Mouse (Mus musculus): ENCODE measurements at regions not wholly inside any gene's neighbourhood (a gene's known extent, or its start where the extent isn't known, plus 50 kb on each side); places are given as distances from the start of the nearest gene placed in this dataset.

GRCm38 (mm10) chr1:184453673-184454072, 278.7 kb downstream of the Hlx start:
- 74% methylated on average over 5 of the region's 5 CpGs for WGBS
- Histone ChIP-seq H3K4me1 (ENCODE audit: control insufficient read depth, insufficient read depth, low read length) (no peaks in the 10 kb centered on the region), H3K36me3 (ENCODE audit: control insufficient read depth, insufficient read depth, low read length) (no peaks in the 10 kb centered on the region), H3K4me3 (ENCODE audit: low read depth, low read length) (no peak overlapping the region), H3K9ac (replicated peaks; ENCODE audit: low read depth, low read length) (no peak overlapping the region), H3K27ac (ENCODE audit: low read length) (no peak overlapping the region), H3K9me3 (ENCODE audit: control insufficient read depth, low read depth, low read length) (no peaks in the 10 kb centered on the region), H3K4me2 (replicated peaks; ENCODE audit: low read depth, low read length) (no peak overlapping the region), H3K27me3 (ENCODE audit: control insufficient read depth, insufficient read depth, low read length) (no peaks in the 10 kb centered on the region)
- no peak for ATAC-seq (ENCODE audit: insufficient number of reproducible peaks, insufficient read depth, low FRiP score, low read depth)

DNA sequence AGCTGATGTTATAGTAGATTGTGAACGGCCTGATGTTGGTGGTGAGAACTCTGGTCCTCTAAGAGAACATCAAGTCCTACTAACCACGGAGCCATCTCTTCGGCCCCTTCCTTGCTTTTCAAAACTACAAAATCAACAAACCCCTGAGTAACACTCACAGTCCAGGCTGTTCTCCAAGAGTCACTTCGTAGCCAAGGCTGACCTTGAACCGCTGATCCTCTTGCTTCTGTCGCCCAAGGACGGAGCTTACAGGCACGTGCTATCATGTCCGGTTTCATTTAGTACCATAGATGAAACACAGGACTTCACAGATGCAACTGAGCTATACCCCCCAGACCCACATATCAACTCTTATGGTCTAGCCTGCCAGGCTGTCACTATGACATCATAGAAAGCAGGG, 279.4 kb downstream of the Hlx start:
- Histone ChIP-seq H3K27ac (ENCODE audit: low read length) (no peak overlapping the region), H3K4me2 (replicated peaks; ENCODE audit: low read depth, low read length) (no peak overlapping the region), H3K4me1 (ENCODE audit: control insufficient read depth, insufficient read depth, low read length) (no peaks in the 10 kb centered on the region), H3K36me3 (ENCODE audit: control insufficient read depth, insufficient read depth, low read length) (no peaks in the 10 kb centered on the region), H3K27me3 (ENCODE audit: control insufficient read depth, insufficient read depth, low read length) (no peaks in the 10 kb centered on the region), H3K9ac (replicated peaks; ENCODE audit: low read depth, low read length) (no peak overlapping the region), H3K9me3 (ENCODE audit: control insufficient read depth, low read depth, low read length) (no peaks in the 10 kb centered on the region), H3K4me3 (ENCODE audit: low read depth, low read length) (no peak overlapping the region)
- no peak for ATAC-seq (ENCODE audit: insufficient number of reproducible peaks, insufficient read depth, low FRiP score, low read depth)
- 92% methylated on average over 9 of the region's 9 CpGs for WGBS

GRCm38 (mm10) chr1:184451686-184452085, 280.7 kb downstream of the Hlx start:
- no peaks in the 10 kb centered on the region for H3K36me3 ChIP-seq (ENCODE audit: control insufficient read depth, insufficient read depth, low read length)
- ATAC-seq (ENCODE audit: insufficient number of reproducible peaks, insufficient read depth, low FRiP score, low read depth), result no peak
- no peaks in the 10 kb centered on the region for H3K4me1 ChIP-seq (ENCODE audit: control insufficient read depth, insufficient read depth, low read length)
- H3K27ac ChIP-seq (ENCODE audit: low read length), result no peak overlapping the region
- H3K4me3 ChIP-seq (ENCODE audit: low read depth, low read length), result no peak overlapping the region
- no peaks in the 10 kb centered on the region for H3K27me3 ChIP-seq (ENCODE audit: control insufficient read depth, insufficient read depth, low read length)
- H3K9me3 ChIP-seq (ENCODE audit: control insufficient read depth, low read depth, low read length), result no peaks in the 10 kb centered on the region
- 80% methylated on average over 2 of the region's 2 CpGs for WGBS
- H3K4me2 ChIP-seq (replicated peaks; ENCODE audit: low read depth, low read length), result no peak overlapping the region
- no peak overlapping the region for H3K9ac ChIP-seq (replicated peaks; ENCODE audit: low read depth, low read length)

- WGBS, result 48% methylated on average over 9 of the region's 9 CpGs
- Histone ChIP-seq H3K9ac (replicated peaks; ENCODE audit: low read depth, low read length) (no peak overlapping the region), H3K4me2 (replicated peaks; ENCODE audit: low read depth, low read length) (no peak overlapping the region), H3K9me3 (ENCODE audit: control insufficient read depth, low read depth, low read length) (no peaks in the 10 kb centered on the region), H3K27me3 (ENCODE audit: control insufficient read depth, insufficient read depth, low read length) (no peaks in the 10 kb centered on the region), H3K36me3 (ENCODE audit: control insufficient read depth, insufficient read depth, low read length) (no peaks in the 10 kb centered on the region), H3K27ac (ENCODE audit: low read length) (no peak overlapping the region), H3K4me3 (ENCODE audit: low read depth, low read length) (no peak overlapping the region), H3K4me1 (ENCODE audit: control insufficient read depth, insufficient read depth, low read length) (no peaks in the 10 kb centered on the region)
- no peak for ATAC-seq (ENCODE audit: insufficient number of reproducible peaks, insufficient read depth, low FRiP score, low read depth)
These were observed 283.4 kb downstream of the Hlx start for GRCm38 (mm10) chr1:184449007-184449406.

DNA sequence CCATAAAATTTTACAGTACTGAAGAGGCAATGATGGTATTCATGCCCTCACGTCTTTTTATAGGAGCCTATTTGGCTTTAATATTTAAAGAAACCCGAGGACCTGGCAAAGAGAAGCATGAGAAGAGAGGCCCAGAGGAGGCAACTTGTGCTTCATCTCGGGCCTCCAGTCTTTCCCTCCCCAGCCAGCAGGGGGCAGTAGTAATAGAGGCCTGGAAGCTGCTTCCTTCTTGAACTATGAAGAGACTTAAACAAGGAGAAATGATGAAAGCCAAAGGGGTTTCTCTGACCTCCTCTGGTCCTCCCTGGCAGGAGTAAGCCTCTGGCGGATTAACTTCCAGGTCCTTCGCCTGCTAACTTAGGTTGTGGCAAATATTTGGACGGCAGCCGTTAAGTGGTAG, 284.5 kb downstream of the Hlx start:
- Histone ChIP-seq H3K36me3 (ENCODE audit: control insufficient read depth, insufficient read depth, low read length) (no peaks in the 10 kb centered on the region), H3K27me3 (ENCODE audit: control insufficient read depth, insufficient read depth, low read length) (no peaks in the 10 kb centered on the region), H3K4me3 (ENCODE audit: low read depth, low read length) (no peak overlapping the region), H3K4me2 (replicated peaks; ENCODE audit: low read depth, low read length) (no peak overlapping the region), H3K9ac (replicated peaks; ENCODE audit: low read depth, low read length) (no peak overlapping the region), H3K27ac (ENCODE audit: low read length) (no peak overlapping the region), H3K4me1 (ENCODE audit: control insufficient read depth, insufficient read depth, low read length) (no peaks in the 10 kb centered on the region), H3K9me3 (ENCODE audit: control insufficient read depth, low read depth, low read length) (no peaks in the 10 kb centered on the region)
- whole genome bisulfite sequencing, result 51% methylated on average over 7 of the region's 7 CpGs
- no peak for ATAC-seq (ENCODE audit: insufficient number of reproducible peaks, insufficient read depth, low FRiP score, low read depth)

DNA sequence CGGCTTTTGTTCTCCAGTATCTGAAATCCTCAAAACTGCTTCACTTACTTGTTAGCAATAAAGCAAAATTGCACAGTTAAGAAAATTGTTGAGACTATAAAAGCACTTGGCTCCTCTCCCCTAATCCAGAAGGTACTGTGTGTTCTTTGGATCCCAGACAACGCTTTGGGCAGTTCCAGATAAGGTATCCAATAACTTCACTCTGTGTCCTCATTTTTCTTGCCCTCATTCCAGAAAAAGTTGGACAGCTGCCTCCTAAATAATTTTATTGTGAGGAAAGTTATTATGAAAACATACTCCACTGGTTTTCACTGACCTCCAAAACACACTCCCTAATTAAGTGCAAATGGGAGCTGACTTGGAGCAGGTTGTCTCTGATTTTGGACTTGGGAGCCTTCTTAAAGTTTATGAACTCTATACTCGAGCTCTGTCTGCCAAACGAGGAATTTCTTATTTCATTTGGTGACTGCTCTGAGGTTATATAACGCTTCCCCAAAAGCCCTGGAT, 285.2 kb downstream of the Hlx start:
- H3K9me3 ChIP-seq (ENCODE audit: control insufficient read depth, low read depth, low read length), result no peaks in the 10 kb centered on the region
- no peak overlapping the region for H3K9ac ChIP-seq (replicated peaks; ENCODE audit: low read depth, low read length)
- H3K27ac ChIP-seq (ENCODE audit: low read length), result no peak overlapping the region
- H3K36me3 ChIP-seq (ENCODE audit: control insufficient read depth, insufficient read depth, low read length), result no peaks in the 10 kb centered on the region
- no peak for ATAC-seq (ENCODE audit: insufficient number of reproducible peaks, insufficient read depth, low FRiP score, low read depth)
- H3K4me3 ChIP-seq (ENCODE audit: low read depth, low read length), result no peak overlapping the region
- no peaks in the 10 kb centered on the region for H3K4me1 ChIP-seq (ENCODE audit: control insufficient read depth, insufficient read depth, low read length)
- 52% methylated on average over 5 of the region's 5 CpGs for WGBS
- no peak overlapping the region for H3K4me2 ChIP-seq (replicated peaks; ENCODE audit: low read depth, low read length)
- no peaks in the 10 kb centered on the region for H3K27me3 ChIP-seq (ENCODE audit: control insufficient read depth, insufficient read depth, low read length)

DNA sequence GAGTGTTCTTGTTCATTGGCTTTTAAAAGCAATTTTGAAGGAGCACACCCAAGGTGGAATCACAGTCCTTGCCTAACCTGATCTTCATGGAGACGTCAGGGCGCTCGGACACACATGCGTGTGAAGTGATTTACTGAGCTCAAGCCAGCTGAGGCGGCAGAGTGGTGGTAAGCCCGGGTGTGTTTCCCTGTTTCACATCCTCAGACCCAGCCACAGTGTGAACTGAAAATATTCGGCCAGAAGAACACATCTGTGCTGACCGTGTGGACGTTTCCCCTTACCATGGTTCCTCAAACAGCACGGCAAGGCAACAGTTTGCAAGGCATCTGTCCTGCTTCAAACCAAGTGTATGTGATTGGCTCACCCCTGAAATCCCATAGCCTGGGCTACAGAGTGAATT, 288.2 kb downstream of the Hlx start:
- H3K36me3 ChIP-seq (ENCODE audit: control insufficient read depth, insufficient read depth, low read length), result no peaks in the 10 kb centered on the region
- no peak overlapping the region for H3K27ac ChIP-seq (ENCODE audit: low read length)
- H3K9me3 ChIP-seq (ENCODE audit: control insufficient read depth, low read depth, low read length), result no peaks in the 10 kb centered on the region
- WGBS, result 87% methylated on average over 10 of the region's 10 CpGs
- no peak overlapping the region for H3K4me3 ChIP-seq (ENCODE audit: low read depth, low read length)
- H3K9ac ChIP-seq (replicated peaks; ENCODE audit: low read depth, low read length), result no peak overlapping the region
- no peak for ATAC-seq (ENCODE audit: insufficient number of reproducible peaks, insufficient read depth, low FRiP score, low read depth)
- H3K4me2 ChIP-seq (replicated peaks; ENCODE audit: low read depth, low read length), result no peak overlapping the region
- H3K27me3 ChIP-seq (ENCODE audit: control insufficient read depth, insufficient read depth, low read length), result no peaks in the 10 kb centered on the region
- no peaks in the 10 kb centered on the region for H3K4me1 ChIP-seq (ENCODE audit: control insufficient read depth, insufficient read depth, low read length)

DNA sequence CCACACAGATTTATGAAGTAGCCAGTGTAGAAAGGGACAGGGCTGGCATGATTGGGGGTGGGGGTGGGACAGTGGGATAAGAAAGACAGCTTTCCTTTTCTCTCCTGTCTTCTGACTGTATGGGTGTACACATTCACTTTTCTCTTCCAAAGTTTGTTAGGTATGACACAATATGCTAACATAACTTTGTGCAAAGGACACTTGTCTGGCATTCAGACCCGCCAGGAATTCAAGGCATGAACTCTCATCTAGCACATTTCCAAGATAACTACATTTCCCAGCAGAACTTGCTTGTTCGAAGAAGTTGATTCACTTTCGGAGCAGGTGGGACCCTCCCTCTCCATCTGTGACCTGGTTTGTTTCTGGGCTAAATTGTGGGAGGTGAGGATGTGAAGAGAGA, 289.7 kb downstream of the Hlx start:
- 64% methylated on average over 3 of the region's 3 CpGs for WGBS
- H3K27ac ChIP-seq (ENCODE audit: low read length), result no peak overlapping the region
- no peak for ATAC-seq (ENCODE audit: insufficient number of reproducible peaks, insufficient read depth, low FRiP score, low read depth)

GRCm38 (mm10) chr1:184441005-184441557, 291.3 kb downstream of the Hlx start:
- Histone ChIP-seq H3K9ac (replicated peaks; ENCODE audit: low read depth, low read length) (no peak overlapping the region), H3K27ac (ENCODE audit: low read length) (no peak overlapping the region), H3K36me3 (ENCODE audit: control insufficient read depth, insufficient read depth, low read length) (no peaks in the 10 kb centered on the region), H3K9me3 (ENCODE audit: control insufficient read depth, low read depth, low read length) (no peaks in the 10 kb centered on the region), H3K4me1 (ENCODE audit: control insufficient read depth, insufficient read depth, low read length) (no peaks in the 10 kb centered on the region), H3K4me2 (replicated peaks; ENCODE audit: low read depth, low read length) (peak overlapping the region; percentile 37), H3K27me3 (ENCODE audit: control insufficient read depth, insufficient read depth, low read length) (no peaks in the 10 kb centered on the region), H3K4me3 (ENCODE audit: low read depth, low read length) (no peak overlapping the region)
- 46% methylated on average over 18 of the region's 18 CpGs for WGBS
- no peak for ATAC-seq (ENCODE audit: insufficient number of reproducible peaks, insufficient read depth, low FRiP score, low read depth)

More for the DNA sequence above, 289.7 kb downstream of the Hlx start:
- H3K4me1 ChIP-seq (ENCODE audit: control insufficient read depth, insufficient read depth, low read length), result no peaks in the 10 kb centered on the region
- no peak overlapping the region for H3K4me3 ChIP-seq (ENCODE audit: low read depth, low read length)
- H3K36me3 ChIP-seq (ENCODE audit: control insufficient read depth, insufficient read depth, low read length), result no peaks in the 10 kb centered on the region
- no peak overlapping the region for H3K9ac ChIP-seq (replicated peaks; ENCODE audit: low read depth, low read length)
- H3K9me3 ChIP-seq (ENCODE audit: control insufficient read depth, low read depth, low read length), result no peaks in the 10 kb centered on the region
- no peaks in the 10 kb centered on the region for H3K27me3 ChIP-seq (ENCODE audit: control insufficient read depth, insufficient read depth, low read length)
- no peak overlapping the region for H3K4me2 ChIP-seq (replicated peaks; ENCODE audit: low read depth, low read length)
